Mouse (Mus musculus) kidney, embryonic 14.5 days (tissue): ENCODE measurements around the gene Epn3. TPM values are rescaled to one million over a fixed set of nuclear protein-coding genes. Genes with fewer than 3 reads are reported as not detected.

Experiments used
- ATAC-seq: fragments of 200-750 bp; cut with Nextera tagmentation; 2 replicates; pipeline ENCODE4 v1.8.0; 2017; ENCODE audit warnings: moderate number of reproducible peaks, mild to moderate bottlenecking, moderate TSS enrichment, moderate library complexity; ENCODE audit not compliant: low FRiP score, low TSS enrichment
- H3K27ac ChIP-seq: fragments of 300-500 bp; sonication (generic); 2 replicates; pipeline ENCODE4 v1.5.1; 2014; ENCODE audit warnings: low read depth, mild to moderate bottlenecking, low read length, moderate library complexity, mixed read lengths
- H3K27me3 ChIP-seq: fragments of 300-500 bp; sonication (generic); 2 replicates; pipeline ENCODE4 v1.6.1; 2014; ENCODE audit warnings: mild to moderate bottlenecking, low read length; ENCODE audit not compliant: control insufficient read depth, insufficient read depth
- H3K36me3 ChIP-seq: fragments of 300-500 bp; sonication (generic); 2 replicates; pipeline ENCODE4 v1.6.1; 2014; ENCODE audit warnings: low read length, mixed read lengths; ENCODE audit not compliant: control insufficient read depth, insufficient read depth
- H3K4me1 ChIP-seq: fragments of 300-500 bp; sonication (generic); 2 replicates; pipeline ENCODE4 v1.6.1; 2014; ENCODE audit warnings: low read length, mixed read lengths; ENCODE audit not compliant: control insufficient read depth, insufficient read depth
- H3K4me2 ChIP-seq: fragments of 300-500 bp; sonication (generic); replicated peaks from 2 replicates; pipeline ENCODE4 v1.6.1; 2014; ENCODE audit warnings: low read depth, mild to moderate bottlenecking, low read length
- H3K4me3 ChIP-seq: fragments of 300-500 bp; sonication (generic); 2 replicates; pipeline ENCODE4 v1.5.1; 2014; ENCODE audit warnings: mild to moderate bottlenecking, low read length
- H3K9ac ChIP-seq: fragments of 300-500 bp; sonication (generic); 2 replicates; pipeline ENCODE4 v1.6.1; 2014; ENCODE audit warnings: low read depth, mild to moderate bottlenecking, low read length, moderate library complexity
- H3K9me3 ChIP-seq: fragments of 300-500 bp; sonication (generic); 2 replicates; pipeline ENCODE4 v1.6.1; 2016; ENCODE audit warnings: low read length; ENCODE audit not compliant: control insufficient read depth
- WGBS: fragments of 180-500 bp; shearing (Covaris S2); extraction: QIAGEN DNeasy Blood & Tissue Kit; methylation state at CpG from one replicate; pipeline ENCODE4 v1.1.7; 2014; 5-methylcytosine and 5-hydroxymethylcytosine counted together
- polyA plus RNA-seq: library from polyadenylated mRNA; unstranded; fragments of >200 nt; fragmentation: Nextera tagmentation; extraction: Ambion mirVana; gene quantifications from 2 replicates; pipeline ENCODE4 v1.2.1, GENCODE M21; 2014

Epn3 gene
- polyA plus RNA-seq, 1 experiment from 2014 or later, result 16.4 TPM

DNA sequence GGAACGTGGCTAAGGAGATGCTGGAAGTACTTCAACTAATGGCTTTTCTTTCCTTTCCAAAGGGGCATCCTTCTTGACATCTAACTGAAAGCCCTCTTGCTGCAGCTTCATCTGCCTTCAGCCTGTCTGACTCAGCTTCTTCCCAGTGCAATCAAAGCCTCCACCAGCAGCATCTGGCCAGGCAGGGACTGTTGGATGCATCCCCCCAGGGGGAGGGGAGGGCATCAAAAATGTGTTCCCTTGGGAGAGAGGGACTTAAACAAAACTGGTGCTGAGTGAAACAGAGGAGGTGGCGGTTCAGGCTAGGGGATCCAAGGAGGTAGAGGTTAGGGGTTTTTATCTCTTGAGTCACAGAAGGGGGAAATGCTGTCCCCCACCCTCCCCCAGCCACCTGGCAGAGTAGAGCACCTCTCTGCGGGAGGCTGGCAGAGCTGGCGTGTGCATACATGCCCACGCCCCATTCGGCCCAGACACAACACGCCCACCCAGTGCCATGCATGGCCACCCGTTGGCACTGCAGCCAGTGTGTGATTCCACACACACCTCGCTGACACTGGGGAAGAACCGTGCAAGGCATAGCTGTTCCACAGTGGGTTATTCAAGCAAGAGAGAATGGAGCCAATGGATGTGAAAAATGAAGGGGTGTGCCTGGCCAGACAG, 44.5 kb downstream of the Epn3 start:
- 72% methylated on average over 10 of the region's 10 CpGs for whole genome bisulfite sequencing
- Histone ChIP-seq H3K4me2 (no peak overlapping the region), H3K9me3 (no peaks in the 10 kb centered on the region), H3K4me1 (peaks cover 22% of the 10 kb centered on the region), H3K27me3 (no peaks in the 10 kb centered on the region), H3K4me3 (no peak overlapping the region), H3K27ac (no peak overlapping the region), H3K36me3 (peaks cover 9% of the 10 kb centered on the region), H3K9ac (no peak overlapping the region)
- no peak for ATAC-seq

DNA sequence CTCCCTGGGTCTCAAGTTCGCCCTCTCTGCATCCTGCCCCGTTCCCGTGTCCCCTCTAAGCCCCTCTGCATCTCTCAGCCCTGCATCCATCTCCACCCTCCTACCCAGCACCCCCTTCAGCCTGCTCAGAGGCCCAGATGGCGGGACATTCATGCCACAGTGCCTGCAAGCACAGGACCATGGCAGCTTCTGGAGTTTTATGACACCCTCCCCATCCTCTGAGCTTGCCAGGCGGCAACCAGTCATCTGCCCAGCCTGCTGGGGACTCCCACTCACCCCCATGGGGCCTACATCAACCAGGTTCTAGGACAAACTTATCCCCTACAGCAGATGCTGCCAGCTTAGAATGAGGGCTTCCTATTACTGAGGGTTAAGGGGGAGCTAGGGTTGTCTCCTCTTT, 45.0 kb downstream of the Epn3 start:
- no peaks in the 10 kb centered on the region for H3K9me3 ChIP-seq
- peaks cover 22% of the 10 kb centered on the region for H3K4me1 ChIP-seq
- no peak overlapping the region for H3K4me3 ChIP-seq
- WGBS, result 45% methylated on average over 5 of the region's 5 CpGs
- no peak overlapping the region for H3K27ac ChIP-seq
- no peak overlapping the region for H3K9ac ChIP-seq
- ATAC-seq, result no peak
- peaks cover 9% of the 10 kb centered on the region for H3K36me3 ChIP-seq
- no peaks in the 10 kb centered on the region for H3K27me3 ChIP-seq
- no peak overlapping the region for H3K4me2 ChIP-seq

DNA sequence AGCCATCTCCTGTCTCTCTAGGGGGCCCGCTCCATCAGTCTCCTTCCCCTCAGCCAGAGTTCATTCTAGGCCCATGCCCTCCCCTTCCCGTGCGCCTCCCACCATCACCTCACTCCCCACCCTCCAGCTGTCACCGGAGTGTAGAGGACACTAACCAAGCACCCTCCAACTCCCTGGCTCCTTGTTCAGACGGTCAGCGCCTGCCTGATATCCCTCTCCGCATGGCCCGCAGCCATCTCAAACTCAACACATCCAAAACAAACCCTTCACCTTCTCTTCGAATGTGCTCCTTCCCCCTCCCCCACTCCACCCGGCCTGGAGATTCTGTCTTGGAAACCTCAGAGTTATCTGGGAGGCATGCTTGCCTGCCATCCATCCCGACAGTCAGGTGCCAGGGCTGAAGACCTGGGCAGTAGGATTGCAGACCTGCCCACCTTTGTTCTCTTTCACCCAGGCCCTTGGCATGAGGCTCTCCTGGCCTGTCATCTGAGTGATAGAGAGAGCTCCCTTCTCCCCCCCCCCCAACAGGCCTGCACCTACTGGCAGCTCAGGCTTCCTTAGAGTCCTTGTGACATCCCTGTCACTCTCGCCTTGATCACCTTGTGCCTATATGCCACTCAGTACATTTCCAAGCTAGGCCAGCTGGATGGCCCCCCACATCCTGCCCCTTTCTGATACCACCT, 48.5 kb downstream of the Epn3 start:
- no peak overlapping the region for H3K27ac ChIP-seq
- H3K36me3 ChIP-seq, result no peaks in the 10 kb centered on the region
- ATAC-seq, result 0 out of 2 replicates have a peak, but pooled peaks have one; percentile 3
- H3K4me1 ChIP-seq, result peaks cover 14% of the 10 kb centered on the region
- no peaks in the 10 kb centered on the region for H3K9me3 ChIP-seq
- H3K4me2 ChIP-seq, result no peak overlapping the region
- no peak overlapping the region for H3K4me3 ChIP-seq
- WGBS, result 53% methylated on average over 12 of the region's 12 CpGs
- H3K9ac ChIP-seq, result no peak overlapping the region
- no peaks in the 10 kb centered on the region for H3K27me3 ChIP-seq

DNA sequence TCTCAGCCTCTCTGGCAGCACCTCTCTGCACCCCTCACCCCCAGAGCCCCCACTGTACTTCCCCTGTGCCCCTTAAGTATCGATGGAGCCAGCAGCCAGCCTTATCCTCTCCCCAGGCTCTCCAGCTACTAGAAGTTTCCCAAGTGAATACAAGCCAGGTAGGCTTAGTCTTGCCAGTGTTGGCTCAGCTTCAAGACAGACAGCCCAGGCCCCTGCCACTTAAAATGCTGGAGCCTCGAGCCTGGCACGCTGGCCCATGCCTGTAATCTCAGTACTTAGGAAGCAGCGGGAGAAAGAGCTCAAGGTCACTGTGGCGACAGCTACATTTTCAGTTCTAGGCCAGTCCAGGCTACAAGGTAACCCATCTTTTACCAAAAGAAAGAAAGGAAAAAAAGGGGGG, 49.9 kb downstream of the Epn3 start:
- Histone ChIP-seq H3K4me3 (no peak overlapping the region), H3K27me3 (no peaks in the 10 kb centered on the region), H3K4me1 (peaks cover 16% of the 10 kb centered on the region), H3K9ac (no peak overlapping the region), H3K27ac (no peak overlapping the region), H3K9me3 (no peaks in the 10 kb centered on the region), H3K4me2 (no peak overlapping the region), H3K36me3 (no peaks in the 10 kb centered on the region)
- ATAC-seq, result no peak
- 72% methylated on average over 5 of the region's 5 CpGs for WGBS

DNA sequence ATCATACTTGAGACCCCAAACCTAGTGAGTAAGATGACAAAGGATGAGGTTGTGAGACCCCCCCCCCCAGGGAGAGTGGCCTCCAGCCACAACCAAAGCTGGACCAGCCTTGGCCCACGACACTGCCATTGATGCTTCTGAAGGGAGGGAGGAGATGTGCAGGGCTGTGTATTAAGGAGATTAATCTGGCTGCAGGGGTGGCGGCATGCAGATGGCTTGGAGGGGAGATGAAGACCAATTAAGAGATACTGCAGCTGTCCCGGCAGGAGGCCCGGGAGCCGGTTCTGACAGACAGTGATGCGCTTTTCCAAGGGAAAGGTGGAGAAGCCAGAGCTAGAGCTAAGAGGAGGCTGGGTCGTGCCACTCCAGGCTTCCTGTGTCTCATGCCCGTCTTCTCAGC, 50.5 kb downstream of the Epn3 start:
- H3K4me2 ChIP-seq, result no peak overlapping the region
- H3K9me3 ChIP-seq, result no peaks in the 10 kb centered on the region
- no peak for ATAC-seq
- H3K4me1 ChIP-seq, result peaks cover 23% of the 10 kb centered on the region
- H3K4me3 ChIP-seq, result no peak overlapping the region
- H3K27ac ChIP-seq, result no peak overlapping the region
- no peaks in the 10 kb centered on the region for H3K27me3 ChIP-seq
- no peaks in the 10 kb centered on the region for H3K36me3 ChIP-seq
- no peak overlapping the region for H3K9ac ChIP-seq
- 63% methylated on average over 8 of the region's 8 CpGs for WGBS

DNA sequence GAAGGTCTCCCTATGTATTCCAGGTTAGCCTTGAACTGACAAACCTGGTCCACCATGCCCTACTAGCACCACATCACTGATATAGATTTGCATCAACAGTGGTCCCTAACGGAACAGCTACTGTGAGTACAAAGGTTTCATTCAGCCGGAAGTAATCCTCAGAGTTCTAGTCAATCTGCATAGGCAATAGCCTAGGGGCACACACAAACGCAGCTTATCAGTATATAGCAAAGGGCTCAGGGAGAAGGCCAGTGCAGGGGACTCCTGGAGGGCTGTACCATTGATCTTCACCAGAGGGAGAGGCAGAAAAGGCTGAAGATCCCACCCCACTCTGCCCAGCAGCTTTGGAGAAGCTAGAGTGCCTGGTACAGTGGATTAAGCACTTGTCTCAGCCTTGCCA, 52.8 kb downstream of the Epn3 start:
- Histone ChIP-seq H3K27me3 (no peaks in the 10 kb centered on the region), H3K9ac (no peak overlapping the region), H3K9me3 (no peaks in the 10 kb centered on the region), H3K4me2 (no peak overlapping the region), H3K4me1 (peaks cover 42% of the 10 kb centered on the region), H3K27ac (no peak overlapping the region), H3K4me3 (no peak overlapping the region), H3K36me3 (no peaks in the 10 kb centered on the region; the same call in 1 of the 2 replicates)
- 48% methylated on average over 3 of the region's 3 CpGs for WGBS
- ATAC-seq, result no peak

DNA sequence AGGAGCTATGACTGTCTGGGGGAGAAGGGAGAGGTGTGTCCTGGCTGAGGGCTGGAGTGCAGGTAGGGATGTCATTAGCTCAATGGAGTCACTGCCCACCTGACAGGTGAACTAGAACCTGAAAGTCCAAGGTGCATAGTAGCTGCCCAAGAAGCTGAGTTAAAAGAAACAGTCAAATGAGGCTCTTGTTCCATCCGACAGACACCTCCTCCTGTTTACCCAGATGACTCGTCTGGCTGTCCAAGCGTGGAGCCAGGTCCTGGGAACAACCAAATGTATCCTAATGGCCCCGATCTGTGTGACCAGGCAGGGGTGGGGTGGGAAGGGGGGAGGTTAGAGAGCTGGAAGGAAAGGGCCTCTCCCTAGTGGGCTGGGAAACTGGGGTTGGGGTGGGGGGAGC, 54.5 kb downstream of the Epn3 start:
- H3K4me1 ChIP-seq, result peaks cover 33% of the 10 kb centered on the region

DNA sequence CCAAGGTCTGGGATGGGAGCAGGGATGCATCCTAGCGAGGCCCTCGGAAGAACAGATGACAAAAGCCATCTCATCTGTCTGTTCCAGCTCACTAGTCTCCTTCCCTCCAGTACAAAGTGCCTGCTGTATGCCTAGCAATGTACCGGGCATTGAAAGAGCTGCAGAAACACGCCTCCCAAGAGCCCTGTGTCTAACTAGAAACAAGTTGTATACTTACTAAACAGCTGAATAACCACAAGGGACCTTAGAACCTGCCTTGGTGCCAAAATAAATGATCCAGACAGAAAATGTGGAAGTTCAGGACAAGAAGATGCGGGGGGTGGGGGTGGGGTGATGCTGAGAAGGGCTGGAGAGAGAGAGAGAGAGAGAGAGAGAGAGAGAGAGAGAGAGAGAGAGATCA, 54.9 kb downstream of the Epn3 start:
- Histone ChIP-seq H3K27me3 (no peaks in the 10 kb centered on the region), H3K27ac (peak overlapping the region; percentile 4; the same call in 1 of the 2 replicates), H3K4me2 (no peak overlapping the region), H3K9me3 (no peaks in the 10 kb centered on the region), H3K4me3 (no peak overlapping the region), H3K4me1 (peaks cover 33% of the 10 kb centered on the region), H3K9ac (no peak overlapping the region), H3K36me3 (no peaks in the 10 kb centered on the region; the same call in 1 of the 2 replicates)
- 24% methylated on average over 5 of the region's 5 CpGs for whole genome bisulfite sequencing
- 0 out of 2 replicates have a peak, but pooled peaks have one; percentile 3 for ATAC-seq

More for the DNA sequence above, 54.5 kb downstream of the Epn3 start:
- no peak overlapping the region for H3K9ac ChIP-seq
- no peak overlapping the region for H3K4me2 ChIP-seq
- no peak overlapping the region for H3K4me3 ChIP-seq
- peak; percentile 62 for ATAC-seq
- no peaks in the 10 kb centered on the region for H3K27me3 ChIP-seq
- no peaks in the 10 kb centered on the region; the same call in 1 of the 2 replicates for H3K36me3 ChIP-seq
- 13% methylated on average over 4 of the region's 4 CpGs for WGBS
- no peak overlapping the region for H3K27ac ChIP-seq
- H3K9me3 ChIP-seq, result no peaks in the 10 kb centered on the region

DNA sequence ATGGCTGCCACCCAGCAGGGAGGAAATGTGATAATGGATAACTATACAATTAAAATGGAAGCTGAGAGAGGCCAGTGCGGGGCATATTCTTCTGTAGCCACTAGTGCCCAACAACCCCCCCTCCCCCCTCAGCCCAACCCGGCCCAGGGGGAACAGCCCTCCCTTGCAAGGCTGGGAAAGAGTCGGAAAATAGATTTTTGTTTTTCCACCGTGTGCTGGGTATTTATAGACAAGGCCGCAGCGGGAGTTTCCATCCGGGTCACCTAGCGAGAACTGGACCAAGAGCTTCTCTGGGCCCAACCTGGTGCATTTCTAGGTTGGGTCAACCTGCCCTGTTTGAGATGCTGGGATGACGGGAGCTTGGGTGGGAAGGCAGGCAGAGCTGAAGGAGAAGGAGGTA, 58.0 kb downstream of the Epn3 start:
- no peak for ATAC-seq
- Histone ChIP-seq H3K4me2 (no peak overlapping the region), H3K27me3 (no peaks in the 10 kb centered on the region), H3K9ac (no peak overlapping the region), H3K36me3 (peaks cover 4% of the 10 kb centered on the region; the same call in 1 of the 2 replicates), H3K4me3 (no peak overlapping the region), H3K9me3 (no peaks in the 10 kb centered on the region), H3K27ac (no peak overlapping the region), H3K4me1 (peaks cover 33% of the 10 kb centered on the region)
- WGBS, result 61% methylated on average over 9 of the region's 9 CpGs
